In genomic region chr8:122282035-122282358, GRCm38 (mm10) we compare ENCODE assay signal across 8 mouse cellular contexts. TPM values are rescaled to one million over a fixed set of nuclear protein-coding genes. Genes with fewer than 3 reads are reported as not detected.
A peak's percentile ranks its signal among the peaks of the same experiment; 100 is the strongest.
DNase-seq lines count a peak whose midpoint lies in the region; ATAC-seq lines count a peak whose summit lies in the region.

Gene Zfpm1, plus strand, starts transcription at chr8:122282141.

- peak within 1 kb of the TSS; percentile 70 for H3K4me3 ChIP-seq in kidney, embryonic 14.5 days (ENCODE audit: low read length)
- peak within 1 kb of the TSS; percentile 56 for H3K4me3 ChIP-seq in neural tube, embryonic 13.5 days

- no peak for DNase-seq in kidney, postnatal 4 days
- DNase-seq in adrenal gland, adult 8-10 months: no peak
- no peak for DNase-seq in heart, adult 8-10 months (ENCODE audit: low spot score)
- no peak for DNase-seq in layer of hippocampus, postnatal 36 days
- DNase-seq in right cerebral cortex, adult 2 months (ENCODE audit: low spot score in 2 of 2): no peak
- no peak for DNase-seq in lung, postnatal 36 days

- peaks cover 40% of the 10 kb centered on the region for H3K4me1 ChIP-seq in kidney, embryonic 14.5 days (ENCODE audit: control insufficient read depth, insufficient read depth, low read length)
- H3K4me1 ChIP-seq in neural tube, embryonic 13.5 days (replicated peaks): peaks cover 61% of the 10 kb centered on the region

- H3K27ac ChIP-seq in kidney, embryonic 14.5 days (ENCODE audit: low read depth, low read length): peak within 1 kb of the TSS; percentile 88
- peak within 1 kb of the TSS; percentile 69 for H3K27ac ChIP-seq in neural tube, embryonic 13.5 days (replicated peaks)

- ATAC-seq in kidney, embryonic 14.5 days (ENCODE audit: low FRiP score, low TSS enrichment): no peak
- no peak for ATAC-seq in neural tube, embryonic 13.5 days (ENCODE audit: low read depth)

- H3K36me3 ChIP-seq in kidney, embryonic 14.5 days (ENCODE audit: control insufficient read depth, insufficient read depth, low read length): no peaks in the 10 kb centered on the region
- no peaks in the 10 kb centered on the region for H3K36me3 ChIP-seq in neural tube, embryonic 13.5 days

- no peaks in the 10 kb centered on the region for H3K9me3 ChIP-seq in kidney, embryonic 14.5 days (ENCODE audit: control insufficient read depth, low read length)
- H3K9me3 ChIP-seq in neural tube, embryonic 13.5 days: no peaks in the 10 kb centered on the region

- peak within 1 kb of the TSS; percentile 82 for H3K9ac ChIP-seq in kidney, embryonic 14.5 days (ENCODE audit: low read depth, low read length)
- H3K9ac ChIP-seq in neural tube, embryonic 13.5 days: peak within 1 kb of the TSS; percentile 77

- peak within 1 kb of the TSS; percentile 96 for H3K4me2 ChIP-seq in kidney, embryonic 14.5 days (replicated peaks; ENCODE audit: low read depth, low read length)
- peak within 1 kb of the TSS; percentile 99 for H3K4me2 ChIP-seq in neural tube, embryonic 13.5 days

- H3K27me3 ChIP-seq in kidney, embryonic 14.5 days (ENCODE audit: control insufficient read depth, insufficient read depth, low read length): peaks cover 5% of the 10 kb centered on the region; the same call in 1 of the 2 replicates
- peaks cover 38% of the 10 kb centered on the region for H3K27me3 ChIP-seq in neural tube, embryonic 13.5 days

- WGBS in kidney, embryonic 14.5 days: under 1% methylated on average over 37 of the region's 60 CpGs
- WGBS in neural tube, embryonic 13.5 days: under 1% methylated on average over 26 of the region's 60 CpGs

RNA-seq across cellular contexts. Expression of gene Zfpm1, which starts in this region (rescaled TPM):
- polyA plus RNA-seq in kidney, embryonic 14.5 days (2014; fragmentation: Nextera tagmentation; extraction: Ambion mirVana): 2.7 and 2.8 TPM in 2 replicates
- 10 to 100 TPM; 17.3 to 35.3 (median 28.0) TPM for total RNA-seq in adrenal gland, adult 8-10 months (2022)
- 10 to 100 TPM; 18.1 to 23.2 (median 21.3) TPM for total RNA-seq in heart, adult 8-10 months (2022)
- 10 to 100 TPM; 34.7 to 36.9 TPM for total RNA-seq in layer of hippocampus, postnatal 36 days (2021)
- 0.83 and 0.89 TPM in 2 replicates for polyA plus RNA-seq in neural tube, embryonic 13.5 days (2015; fragmentation: Nextera tagmentation; extraction: Ambion mirVana)
